Mouse (Mus musculus): ENCODE data around the gene Pak3. TPM values are rescaled to one million over a fixed set of nuclear protein-coding genes. Genes with fewer than 3 reads are reported as not detected.

Pak3 gene
- polyA plus RNA-seq, 1 experiment from 2014 or later: 149 TPM

DNA sequence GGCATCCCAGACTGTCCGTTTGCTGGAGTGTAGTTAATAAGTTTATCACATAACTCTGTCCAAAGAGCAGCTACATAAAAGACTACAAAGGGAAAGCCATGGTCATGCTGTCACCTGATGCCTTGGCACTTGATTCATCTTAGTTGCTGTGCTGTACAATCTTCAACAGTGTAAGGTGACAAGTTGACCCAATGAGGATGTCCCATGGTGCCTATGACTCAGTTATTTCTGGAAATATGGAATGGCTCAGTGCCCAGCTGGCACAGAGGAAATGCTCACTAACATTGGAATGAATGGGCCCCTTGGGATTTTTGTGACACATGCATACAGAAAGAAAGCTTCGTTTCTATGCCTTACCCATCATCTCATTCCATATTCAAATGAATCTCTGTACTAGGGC lies 55.3 kb downstream of the Pak3 start:
- Histone ChIP-seq H3K36me3 (ENCODE audit: poor library complexity, severe bottlenecking) (no peaks in the 10 kb centered on the region), H3K9ac (no peak overlapping the region), H3K4me3 (no peak overlapping the region), H3K9me3 (replicated peaks) (no peaks in the 10 kb centered on the region), H3K27ac (no peak overlapping the region), H3K4me2 (no peak overlapping the region), H3K27me3 (0 out of 2 replicates have a peak, but pooled peaks cover 3% of the 10 kb centered on the region), H3K4me1 (no peaks in the 10 kb centered on the region)
- 73% methylated on average over 2 of the region's 2 CpGs for WGBS
- no peak for ATAC-seq

DNA sequence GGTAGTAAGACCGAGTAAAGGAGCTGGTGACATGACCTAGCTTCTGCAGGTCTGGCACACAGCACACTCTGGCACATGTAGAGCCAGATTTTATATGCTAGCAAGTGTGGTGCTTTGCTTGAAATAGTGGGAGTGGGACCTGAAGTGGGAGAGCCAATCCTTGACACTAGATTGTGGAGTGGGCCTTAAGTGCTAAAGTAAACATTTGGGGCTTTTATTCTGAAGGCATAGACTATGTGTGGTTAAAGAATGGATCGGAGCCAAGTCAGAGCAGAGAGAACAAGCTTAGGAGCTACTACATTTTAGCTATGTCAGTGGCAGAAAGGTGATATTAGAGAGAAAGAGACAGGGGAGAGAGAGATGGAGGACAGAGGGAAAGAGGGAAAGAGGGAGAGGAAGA lies 61.5 kb downstream of the Pak3 start:
- Histone ChIP-seq H3K9me3 (replicated peaks) (no peaks in the 10 kb centered on the region), H3K9ac (no peak overlapping the region), H3K4me3 (no peak overlapping the region), H3K27ac (no peak overlapping the region; the same call in 1 of the 2 replicates), H3K27me3 (no peaks in the 10 kb centered on the region; the same call in 1 of the 2 replicates), H3K4me1 (peaks cover 19% of the 10 kb centered on the region; the same call in 1 of the 2 replicates), H3K36me3 (ENCODE audit: poor library complexity, severe bottlenecking) (no peaks in the 10 kb centered on the region), H3K4me2 (no peak overlapping the region)
- ATAC-seq: 0 out of 2 replicates have a peak, but pooled peaks have one; percentile 10
- 80% methylated on average over 2 of the region's 2 CpGs for WGBS

DNA sequence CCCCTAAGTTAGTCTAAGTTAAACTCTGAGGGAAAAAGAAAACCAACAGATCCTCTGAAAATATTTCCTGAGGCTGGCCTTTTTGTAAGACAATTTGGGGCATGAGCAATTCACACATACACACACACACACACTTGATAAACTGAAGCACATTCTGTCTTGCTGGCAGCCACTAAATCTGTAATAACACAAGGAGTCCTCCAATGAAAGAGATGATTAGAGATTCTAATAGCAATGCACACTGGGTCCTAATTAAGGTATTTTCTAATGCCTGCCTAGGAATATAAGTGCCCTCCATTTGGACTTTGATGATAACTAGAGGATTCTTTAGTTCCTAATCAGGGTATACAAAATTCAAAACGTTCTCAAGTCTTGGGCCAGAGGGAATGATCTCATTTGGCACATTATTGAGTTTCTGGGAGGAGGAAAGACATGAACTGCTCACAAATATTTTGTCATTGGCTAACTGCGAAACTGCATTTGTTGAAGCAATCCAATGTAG lies 62.1 kb downstream of the Pak3 start:
- H3K4me2 ChIP-seq: no peak overlapping the region
- H3K9ac ChIP-seq: no peak overlapping the region
- no peaks in the 10 kb centered on the region for H3K36me3 ChIP-seq (ENCODE audit: poor library complexity, severe bottlenecking)
- 37% methylated on average over 2 of the region's 2 CpGs for WGBS
- peaks cover 19% of the 10 kb centered on the region; the same call in 1 of the 2 replicates for H3K4me1 ChIP-seq
- no peaks in the 10 kb centered on the region for H3K9me3 ChIP-seq (replicated peaks)
- H3K4me3 ChIP-seq: no peak overlapping the region
- H3K27ac ChIP-seq: no peak overlapping the region
- ATAC-seq: peak; percentile 73
- H3K27me3 ChIP-seq: no peaks in the 10 kb centered on the region; the same call in 1 of the 2 replicates

DNA sequence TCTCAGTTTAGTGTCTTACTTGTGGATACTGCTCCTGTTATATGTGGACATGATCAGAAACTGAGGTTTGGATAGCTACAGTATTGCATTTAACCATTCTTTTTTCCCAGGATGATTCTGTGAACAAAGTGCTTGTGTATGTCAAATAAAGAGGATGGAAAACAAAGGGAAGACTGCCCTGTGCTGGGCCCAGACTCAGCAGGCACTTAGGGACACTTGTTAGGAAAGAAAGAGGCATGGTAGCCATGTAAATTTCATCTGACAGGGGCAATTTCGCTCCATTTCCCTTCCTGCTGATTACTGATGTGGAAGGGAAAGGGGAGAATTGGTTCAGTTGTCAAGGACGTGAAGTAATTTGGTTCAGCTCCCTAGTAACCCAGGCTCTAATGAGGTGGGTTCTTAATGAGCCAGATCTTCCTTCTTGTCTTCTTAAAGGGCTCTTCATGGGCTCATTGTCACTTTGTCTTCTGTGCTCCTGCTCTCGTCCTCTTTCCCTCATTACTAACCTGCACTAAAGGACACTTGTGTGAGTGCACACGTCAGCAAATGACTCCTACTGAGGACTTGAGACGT lies 88.6 kb downstream of the Pak3 start:
- no peak overlapping the region for H3K4me3 ChIP-seq
- ATAC-seq: peak; percentile 81; the same call in 1 of the 2 replicates
- no peak overlapping the region for H3K9ac ChIP-seq
- H3K27ac ChIP-seq: no peak overlapping the region
- 32% methylated on average over 5 of the region's 5 CpGs for WGBS
- no peaks in the 10 kb centered on the region for H3K9me3 ChIP-seq (replicated peaks)
- peaks cover 12% of the 10 kb centered on the region for H3K4me1 ChIP-seq
- H3K36me3 ChIP-seq (ENCODE audit: poor library complexity, severe bottlenecking): no peaks in the 10 kb centered on the region
- H3K4me2 ChIP-seq: no peak overlapping the region
- H3K27me3 ChIP-seq: no peaks in the 10 kb centered on the region

DNA sequence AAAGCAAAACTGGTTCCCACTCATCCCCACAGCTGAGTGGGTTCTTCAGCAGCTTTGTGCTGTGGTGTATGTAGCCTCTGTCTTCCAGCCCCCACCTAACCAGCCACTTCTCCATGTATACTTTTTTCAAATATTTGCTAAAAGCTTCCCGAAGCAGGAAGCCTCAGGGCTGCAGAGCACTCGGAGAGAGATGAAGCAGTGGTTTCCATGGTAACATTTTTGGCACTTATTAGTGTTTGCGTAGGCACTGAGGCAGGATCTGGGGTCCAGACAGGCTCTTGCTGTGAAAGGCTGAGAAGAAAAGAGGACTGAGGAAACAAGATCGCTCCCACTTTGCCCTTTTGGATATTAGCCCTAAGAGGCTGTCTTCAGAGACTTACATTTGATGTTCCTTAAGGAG lies 100.3 kb downstream of the Pak3 start:
- Histone ChIP-seq H3K4me2 (no peak overlapping the region), H3K27ac (no peak overlapping the region), H3K4me1 (peaks cover 11% of the 10 kb centered on the region; the same call in 1 of the 2 replicates), H3K27me3 (0 out of 2 replicates have a peak, but pooled peaks cover under 1% of the 10 kb centered on the region), H3K4me3 (no peak overlapping the region), H3K36me3 (ENCODE audit: poor library complexity, severe bottlenecking) (no peaks in the 10 kb centered on the region), H3K9ac (no peak overlapping the region), H3K9me3 (replicated peaks) (no peaks in the 10 kb centered on the region)
- ATAC-seq: peak; percentile 80
- WGBS: 38% methylated on average over 4 of the region's 4 CpGs

DNA sequence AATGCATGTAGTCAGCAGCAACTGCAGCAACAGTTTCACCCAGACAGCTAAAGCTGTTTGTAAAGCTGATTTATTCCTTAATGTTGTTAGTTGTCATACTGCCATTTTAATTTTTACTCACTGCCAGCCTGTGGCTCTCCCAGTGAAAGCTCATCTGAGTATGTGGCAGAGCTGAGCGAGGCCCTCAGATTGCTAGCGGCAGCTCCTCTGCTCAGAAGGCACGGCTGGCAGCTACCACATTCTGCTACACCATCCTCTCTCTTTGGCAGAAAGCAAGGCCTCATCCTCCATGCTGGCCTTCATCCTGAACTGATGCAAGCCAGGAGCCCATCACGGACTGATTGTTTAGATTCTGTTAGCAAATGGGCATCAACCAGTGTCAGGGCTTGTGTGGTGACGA lies 109.4 kb downstream of the Pak3 start:
- Histone ChIP-seq H3K4me2 (no peak overlapping the region), H3K9me3 (replicated peaks) (no peaks in the 10 kb centered on the region), H3K27ac (no peak overlapping the region), H3K4me3 (no peak overlapping the region), H3K36me3 (ENCODE audit: poor library complexity, severe bottlenecking) (no peaks in the 10 kb centered on the region), H3K27me3 (0 out of 2 replicates have a peak, but pooled peaks cover 3% of the 10 kb centered on the region), H3K9ac (no peak overlapping the region), H3K4me1 (no peaks in the 10 kb centered on the region)
- WGBS: 79% methylated on average over 5 of the region's 5 CpGs
- ATAC-seq: peak; percentile 73; the same call in 1 of the 2 replicates

DNA sequence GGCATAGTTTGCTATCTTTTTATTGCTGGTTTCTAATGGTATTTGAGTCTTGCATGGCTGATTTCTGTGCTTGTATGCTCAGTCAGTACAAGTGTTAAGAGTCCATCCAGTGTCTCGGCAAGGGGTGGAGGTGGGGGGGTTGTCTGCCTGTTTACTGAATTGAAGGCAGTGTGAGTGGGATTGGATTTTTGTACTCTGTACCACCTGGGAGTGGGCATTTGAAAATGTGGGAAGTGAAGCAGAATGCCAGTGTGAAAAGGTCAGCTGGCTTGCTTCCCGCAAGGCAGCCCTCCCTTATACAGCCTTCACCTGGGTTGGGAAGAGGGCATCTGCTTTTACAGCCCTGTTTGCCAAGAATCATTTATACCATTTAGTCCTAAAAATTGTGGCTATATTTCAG lies 125.5 kb downstream of the Pak3 start:
- Histone ChIP-seq H3K36me3 (ENCODE audit: poor library complexity, severe bottlenecking) (no peaks in the 10 kb centered on the region), H3K9ac (no peak overlapping the region), H3K4me3 (no peak overlapping the region), H3K9me3 (replicated peaks) (no peaks in the 10 kb centered on the region), H3K4me1 (peaks cover 10% of the 10 kb centered on the region), H3K27me3 (no peaks in the 10 kb centered on the region; the same call in 1 of the 2 replicates), H3K4me2 (no peak overlapping the region), H3K27ac (no peak overlapping the region)
- ATAC-seq: peak; percentile 33; the same call in 1 of the 2 replicates
- 44% methylated on average over 2 of the region's 2 CpGs for WGBS

DNA sequence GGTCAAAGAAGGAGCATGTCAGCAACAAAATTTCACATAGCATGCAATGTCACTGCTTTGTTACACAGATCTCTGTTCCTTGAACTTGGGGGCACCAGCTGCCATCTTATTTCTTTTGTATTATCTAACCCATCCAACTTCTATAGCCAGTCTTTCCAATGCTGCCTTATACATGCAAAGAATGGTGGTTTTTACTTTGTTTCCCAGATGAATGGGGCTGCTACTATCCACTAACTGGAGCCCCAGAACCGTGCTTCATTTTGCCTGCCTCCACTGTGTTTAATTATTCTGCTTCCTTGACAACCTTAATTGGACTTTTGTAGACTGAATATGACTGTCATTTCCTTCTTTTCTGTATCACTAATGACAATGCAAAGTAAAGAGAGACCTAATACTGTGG lies 126.4 kb downstream of the Pak3 start:
- H3K4me3 ChIP-seq: no peak overlapping the region
- peak overlapping the region; percentile 54; the same call in 1 of the 2 replicates for H3K27ac ChIP-seq
- peaks cover 10% of the 10 kb centered on the region for H3K4me1 ChIP-seq
- H3K36me3 ChIP-seq (ENCODE audit: poor library complexity, severe bottlenecking): no peaks in the 10 kb centered on the region
- ATAC-seq: no peak; the same call in 1 of the 2 replicates
- H3K27me3 ChIP-seq: no peaks in the 10 kb centered on the region; the same call in 1 of the 2 replicates
- WGBS: 22% methylated on average over 1 of the region's 1 CpGs
- H3K9ac ChIP-seq: no peak overlapping the region
- no peak overlapping the region for H3K4me2 ChIP-seq
- H3K9me3 ChIP-seq (replicated peaks): no peaks in the 10 kb centered on the region

DNA sequence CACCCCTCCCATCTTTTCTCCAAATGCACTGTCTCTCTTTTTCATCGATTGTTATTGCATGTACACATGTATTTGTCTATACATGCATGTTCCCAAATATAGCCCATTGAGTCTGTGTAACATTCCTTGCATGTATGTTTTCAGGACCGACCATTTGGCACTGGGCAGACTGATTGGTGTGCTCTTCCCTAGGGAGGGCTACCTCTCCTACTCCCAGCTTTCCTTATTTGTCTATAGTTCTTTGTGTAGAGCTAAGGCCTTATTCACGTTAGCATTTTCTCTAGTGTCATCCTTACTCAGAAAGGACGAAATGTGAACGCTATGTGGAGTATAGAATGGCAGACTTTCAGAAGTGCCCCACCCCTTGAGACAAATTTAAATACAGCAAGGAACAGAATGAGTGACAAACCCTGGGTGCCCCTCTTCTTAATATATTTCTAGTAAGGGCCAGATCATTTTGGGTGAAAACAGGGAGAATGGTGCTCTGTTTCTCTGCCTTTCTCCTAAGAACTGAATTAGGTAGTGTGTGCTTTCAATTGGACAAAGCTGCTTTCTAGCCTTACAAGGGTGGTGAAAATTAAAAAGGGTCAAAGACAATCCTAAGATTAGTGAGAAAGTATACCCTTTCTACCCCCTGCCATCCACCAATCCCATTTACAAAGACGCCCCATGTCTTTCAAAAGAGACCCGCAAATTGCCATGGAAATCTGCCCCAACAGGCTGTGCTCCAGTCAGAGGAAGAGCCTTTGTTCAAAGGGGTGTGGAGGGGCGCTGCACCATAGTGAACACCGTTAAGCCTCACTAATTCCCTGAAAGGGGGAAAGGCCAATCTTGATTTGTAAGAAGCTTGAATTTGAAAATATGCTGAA lies 136.2 kb downstream of the Pak3 start:
- H3K27ac ChIP-seq: peak overlapping the region; percentile 85
- 0 out of 2 replicates have a peak, but pooled peaks cover 3% of the 10 kb centered on the region for H3K27me3 ChIP-seq
- H3K4me1 ChIP-seq: peaks cover 10% of the 10 kb centered on the region
- no peaks in the 10 kb centered on the region for H3K36me3 ChIP-seq (ENCODE audit: poor library complexity, severe bottlenecking)
- ATAC-seq: peak; percentile 90
- peak overlapping the region; percentile 16; the same call in 1 of the 2 replicates for H3K4me2 ChIP-seq
- no peak overlapping the region for H3K9ac ChIP-seq
- H3K9me3 ChIP-seq (replicated peaks): no peaks in the 10 kb centered on the region
- 20% methylated on average over 9 of the region's 9 CpGs for WGBS
- H3K4me3 ChIP-seq: no peak overlapping the region

DNA sequence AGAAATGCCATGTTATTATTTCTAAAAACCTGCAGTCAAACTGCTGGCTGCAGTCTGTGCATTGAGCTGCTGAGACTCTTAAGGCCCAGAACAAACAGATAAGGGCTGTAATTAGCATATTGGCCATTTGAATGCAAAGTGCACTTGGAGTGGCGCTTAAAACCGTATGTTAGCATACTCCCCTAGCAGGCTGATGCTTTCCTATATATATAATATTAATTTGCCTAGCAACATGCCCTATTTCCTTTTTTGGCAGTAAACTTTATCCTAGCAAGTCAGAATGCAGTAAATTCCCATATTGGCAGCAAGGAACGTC lies 136.7 kb downstream of the Pak3 start:
- no peaks in the 10 kb centered on the region for H3K9me3 ChIP-seq (replicated peaks)
- H3K36me3 ChIP-seq (ENCODE audit: poor library complexity, severe bottlenecking): no peaks in the 10 kb centered on the region
- H3K4me3 ChIP-seq: no peak overlapping the region
- H3K4me1 ChIP-seq: peaks cover 10% of the 10 kb centered on the region
- peaks cover 3% of the 10 kb centered on the region; the same call in 1 of the 2 replicates for H3K27me3 ChIP-seq
- ATAC-seq: peak; percentile 81
- peak overlapping the region; percentile 85 for H3K27ac ChIP-seq
- H3K9ac ChIP-seq: no peak overlapping the region
- WGBS: 9% methylated on average over 3 of the region's 3 CpGs
- 0 out of 2 replicates have a peak overlapping the region, but pooled peaks have one; percentile 16 for H3K4me2 ChIP-seq

DNA sequence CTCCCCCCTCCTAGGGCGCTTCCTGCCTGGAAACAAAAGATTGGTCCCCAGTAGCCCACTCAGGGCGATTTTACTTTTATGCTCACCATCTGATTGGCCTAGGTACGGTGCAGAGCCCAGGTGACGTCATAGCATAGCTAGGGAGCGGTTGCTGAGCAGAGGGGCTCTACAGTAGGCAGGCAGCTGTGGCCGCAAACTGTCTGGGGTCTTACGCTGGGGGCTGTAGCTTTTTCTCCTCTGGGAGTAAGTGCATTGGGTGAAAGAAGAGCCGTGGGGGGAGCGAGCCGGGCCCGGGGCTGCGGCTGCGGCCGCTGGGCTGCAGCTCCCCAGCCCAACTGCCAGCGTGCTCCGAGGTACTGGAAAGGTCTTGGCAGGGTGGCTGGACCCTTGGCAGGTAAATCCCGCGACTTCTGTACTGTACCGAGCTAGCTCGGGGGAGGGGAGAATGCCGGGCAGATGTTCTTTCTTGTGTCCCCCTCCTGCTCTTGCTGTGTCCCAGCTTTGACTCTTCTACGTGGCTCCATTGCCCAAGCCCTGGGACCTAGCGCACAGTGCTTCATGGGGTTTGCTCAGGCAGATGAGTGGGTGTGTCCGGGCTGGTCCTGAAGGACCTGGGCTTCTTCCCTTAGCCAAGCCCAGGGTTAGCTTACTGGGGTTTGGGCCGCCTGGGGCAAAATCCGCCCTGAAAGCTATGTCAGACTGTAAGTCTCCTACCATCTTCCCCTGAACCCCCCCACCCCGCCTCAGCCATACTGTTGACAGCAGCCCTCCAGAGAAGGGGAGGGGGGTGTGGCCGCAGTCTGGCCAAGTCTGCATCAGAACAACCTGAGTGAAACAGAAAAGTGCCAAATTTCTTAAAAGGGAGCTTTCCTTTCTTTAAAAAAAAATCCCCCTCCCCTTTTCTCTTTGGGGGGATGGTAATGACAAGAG lies 146.1 kb downstream of the Pak3 start:
- peak overlapping the region; percentile 61 for H3K4me2 ChIP-seq
- H3K36me3 ChIP-seq (ENCODE audit: poor library complexity, severe bottlenecking): no peaks in the 10 kb centered on the region
- peak overlapping the region; percentile 55 for H3K4me3 ChIP-seq
- no peaks in the 10 kb centered on the region for H3K9me3 ChIP-seq (replicated peaks)
- 13% methylated on average over 19 of the region's 28 CpGs for WGBS
- peaks cover 12% of the 10 kb centered on the region; the same call in 1 of the 2 replicates for H3K4me1 ChIP-seq
- H3K9ac ChIP-seq: peak overlapping the region; percentile 71
- H3K27me3 ChIP-seq: no peaks in the 10 kb centered on the region; the same call in 1 of the 2 replicates
- ATAC-seq: peak; percentile 99
- peak overlapping the region; percentile 81 for H3K27ac ChIP-seq

Measured in forebrain, embryonic 13.5 days (tissue).